Mouse (Mus musculus) cerebellum, postnatal 10 days (tissue): ENCODE measurements around the gene Npnt.

Source experiments
- DNase-seq, 2 experiments: peaks; one replicate each; pipeline ENCODE4 v3.0.0; 2021; ENCODE audit warnings: mixed read lengths in 2 of 2

Npnt gene

DNA sequence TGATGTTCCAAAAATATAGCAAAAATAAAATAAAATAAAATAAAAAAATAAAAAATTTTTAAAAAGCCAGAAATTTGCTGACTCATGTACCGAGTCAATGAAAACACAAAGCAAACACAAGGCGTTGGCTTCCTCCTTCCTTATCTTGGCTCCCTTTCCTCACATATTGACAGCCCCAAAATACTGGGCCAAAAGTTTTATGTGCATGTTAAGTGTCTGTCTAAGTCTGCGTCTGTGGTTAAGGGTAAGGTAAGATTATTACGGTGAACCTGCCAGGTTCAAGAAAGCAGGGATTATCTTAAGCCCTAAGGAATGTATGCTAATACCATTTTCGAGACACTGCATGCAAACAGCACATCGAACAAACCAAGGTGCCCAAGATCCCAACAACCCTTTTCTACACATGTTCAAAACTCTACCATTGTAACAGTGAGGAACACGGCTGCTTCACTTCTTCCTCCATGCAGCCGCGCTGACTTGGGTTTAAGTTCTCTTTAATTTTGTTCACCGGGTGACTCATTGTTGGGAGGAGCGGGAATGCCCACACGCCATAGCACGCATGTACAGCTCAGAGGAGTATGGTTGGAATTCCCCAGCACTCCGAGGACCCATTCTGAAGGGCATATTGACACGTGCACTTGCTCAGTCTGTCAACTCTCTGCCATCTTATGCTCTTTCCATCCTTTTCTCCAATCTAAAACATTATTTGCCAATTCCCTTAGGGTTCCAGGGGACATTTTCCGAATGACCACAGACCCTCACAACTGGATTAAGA is 62.8 kb downstream of the Npnt start:
- no peak for DNase-seq

DNA sequence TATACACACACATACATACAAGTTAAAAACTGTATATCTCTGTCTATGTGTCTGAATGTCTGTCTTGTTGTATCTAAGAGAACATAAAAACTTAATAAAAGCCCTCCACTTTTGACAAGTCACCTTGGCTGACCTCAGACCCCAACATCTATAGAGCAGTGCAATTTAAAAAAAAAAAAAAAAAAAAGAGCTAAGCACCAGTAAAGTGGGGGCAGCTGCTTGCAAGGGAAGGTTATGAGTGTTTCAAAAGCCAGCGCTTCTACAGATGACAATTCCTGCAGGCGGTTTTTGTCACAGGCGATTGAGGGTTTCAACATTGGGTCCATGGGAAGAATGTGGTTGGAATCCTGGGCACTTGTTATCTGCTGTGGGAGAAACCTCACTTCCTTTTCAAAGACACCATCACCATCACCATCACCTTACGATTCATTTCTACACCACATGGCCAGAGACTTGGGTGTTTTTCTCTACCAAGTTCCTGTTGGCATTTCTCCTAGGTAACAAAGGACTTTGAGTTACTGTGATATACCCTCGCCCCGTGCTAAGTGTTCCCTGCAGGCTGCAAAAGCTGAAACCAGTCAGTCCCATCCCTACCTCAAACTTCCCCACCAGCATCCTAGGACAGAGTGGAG is 63.6 kb downstream of the Npnt start:
- DNase-seq = no peak

DNA sequence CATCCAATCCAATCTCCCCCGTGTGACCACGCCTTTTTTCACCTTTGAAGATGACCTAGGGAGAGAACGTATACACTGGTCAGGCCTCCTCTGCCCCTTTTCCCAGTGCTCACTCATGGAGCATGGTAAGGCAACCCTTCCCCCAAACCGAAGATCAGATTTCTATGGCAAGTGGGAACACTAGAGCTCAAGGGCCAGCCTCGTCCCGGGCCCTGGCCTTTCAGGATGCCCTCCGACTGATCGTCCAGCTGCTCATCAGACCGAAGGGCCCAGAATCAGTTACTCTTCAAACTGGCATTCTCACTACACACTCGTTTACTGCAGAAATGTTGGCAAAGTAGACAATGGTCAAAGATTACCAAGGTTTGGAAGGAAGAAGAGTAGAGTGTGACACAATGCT is 65.6 kb downstream of the Npnt start:
- no peak for DNase-seq

DNA sequence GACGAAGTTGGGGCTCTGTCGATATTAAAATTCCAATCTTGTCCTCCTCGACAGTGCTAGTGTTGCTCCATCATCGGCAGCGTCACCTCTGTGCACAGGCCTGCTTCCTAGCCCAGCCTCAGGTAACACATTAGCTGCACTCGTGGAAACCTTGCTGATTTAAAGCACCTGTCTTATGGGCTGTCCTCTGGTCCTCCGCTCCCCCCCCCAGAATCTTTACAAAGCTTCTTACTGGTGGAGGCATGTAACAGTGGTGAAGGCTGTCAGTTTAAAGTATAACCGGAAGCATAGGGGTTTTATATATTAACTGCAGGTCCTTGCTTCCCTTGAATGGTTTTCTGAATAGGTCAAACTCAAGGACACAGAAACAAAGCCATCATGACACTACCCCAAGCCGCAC is 66.8 kb downstream of the Npnt start:
- DNase-seq = no peak

DNA sequence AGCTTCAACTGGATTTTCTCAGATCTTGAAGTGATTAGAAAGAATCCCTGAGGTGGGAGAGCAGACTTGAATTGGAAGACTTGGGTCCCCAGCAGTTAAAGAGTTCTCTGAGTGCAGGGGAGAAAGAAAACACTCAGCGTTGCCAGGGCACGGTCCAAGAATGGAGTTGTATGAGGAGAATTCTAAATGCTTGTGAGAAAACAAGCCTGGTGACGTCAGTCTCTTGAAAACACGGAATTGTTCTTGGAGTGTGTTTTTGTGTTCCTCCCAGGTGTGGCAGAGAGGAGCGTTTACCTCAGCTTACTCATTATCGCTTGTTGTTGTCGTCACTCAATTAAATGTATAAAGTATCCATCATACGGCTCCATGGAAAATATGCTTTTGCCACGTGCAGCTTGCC is 69.3 kb downstream of the Npnt start:
- DNase-seq = no peak

DNA sequence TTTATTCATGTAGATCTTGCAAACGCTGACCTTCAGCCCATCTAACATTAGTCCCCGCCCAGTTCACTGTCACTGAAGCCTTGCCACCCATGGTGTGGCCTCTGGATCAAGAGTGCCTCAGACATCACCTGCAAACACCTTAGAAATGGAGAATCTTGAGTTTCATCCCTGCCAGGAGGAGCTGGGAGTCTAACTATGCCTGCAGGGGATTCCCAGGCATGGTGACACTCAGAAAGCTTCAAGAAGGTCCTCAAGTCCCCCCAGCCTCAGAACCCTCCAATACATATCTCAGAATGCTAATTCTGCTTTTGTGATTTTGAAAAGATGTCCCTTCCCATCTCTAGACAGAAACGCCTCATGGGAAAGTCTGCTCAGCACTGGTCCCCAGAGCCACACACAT is 69.7 kb downstream of the Npnt start:
- DNase-seq = no peak

DNA sequence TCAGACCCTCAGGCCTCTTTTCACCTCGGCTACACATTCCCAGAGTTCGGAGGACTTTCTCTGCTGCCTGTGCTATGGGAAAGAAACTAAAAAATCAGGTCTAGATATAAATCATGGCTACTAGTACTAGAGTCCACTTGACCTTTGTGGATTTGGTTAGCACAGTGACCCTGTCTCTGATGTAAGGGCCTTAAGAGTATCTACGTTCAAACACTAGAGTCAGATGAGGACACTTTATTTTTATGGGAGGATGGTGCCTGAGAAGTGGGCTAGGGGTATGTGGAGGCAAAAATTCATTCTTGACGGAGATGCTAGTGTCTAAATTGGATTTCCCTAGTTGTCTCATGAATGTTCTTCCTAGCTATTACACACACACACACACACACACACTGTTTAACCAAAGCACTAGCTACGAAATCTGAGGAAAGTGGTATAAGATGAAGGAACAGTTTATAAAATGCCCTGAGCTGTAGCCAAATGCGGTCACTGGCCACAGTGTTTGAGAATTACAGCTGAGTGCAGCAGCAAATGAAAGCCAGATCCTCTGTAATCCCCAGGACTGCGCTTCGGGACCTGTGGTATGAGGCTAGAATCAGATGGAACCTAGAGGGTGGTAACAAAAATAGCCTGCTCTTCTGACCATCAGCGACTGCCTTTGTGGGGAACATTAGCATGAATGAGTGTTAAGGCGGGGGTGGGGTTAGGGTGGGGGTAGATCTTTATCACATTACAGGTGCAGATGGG is 73.0 kb downstream of the Npnt start:
- DNase-seq = no peak

DNA sequence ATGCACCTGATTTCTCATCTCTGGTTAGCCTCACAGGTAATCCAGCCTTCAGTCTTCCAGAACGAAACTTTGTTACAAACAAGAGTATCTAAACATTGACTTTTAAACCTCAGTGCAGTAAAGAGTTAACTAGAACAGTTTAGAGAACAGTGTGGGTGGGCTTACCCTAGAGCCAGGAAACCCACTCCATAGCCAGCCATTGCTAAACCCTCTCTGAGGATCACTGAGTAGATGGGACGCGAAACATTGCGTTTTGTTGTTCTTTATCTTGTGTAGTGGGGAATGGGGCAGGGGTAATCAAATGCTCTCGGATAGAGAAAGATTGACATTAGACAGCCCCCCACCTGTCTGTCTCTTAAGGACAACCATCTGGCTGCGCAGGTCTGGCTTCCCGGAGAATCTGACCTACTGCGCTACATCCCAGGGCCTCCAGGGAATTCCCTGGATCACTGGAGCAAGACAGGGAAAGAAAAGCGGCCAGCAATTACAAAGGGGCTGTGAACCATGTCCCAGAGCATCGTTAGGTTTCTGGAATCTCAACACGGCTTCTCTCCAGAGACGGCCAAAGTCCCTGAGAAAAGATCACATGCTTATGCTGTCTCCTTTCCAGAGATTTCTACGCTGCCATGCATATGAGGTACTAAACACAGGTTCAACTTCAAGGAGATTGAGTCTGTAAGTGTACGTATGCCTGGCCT is 73.9 kb downstream of the Npnt start:
- DNase-seq = peak in 1 of 2 experiments; percentile 32

DNA sequence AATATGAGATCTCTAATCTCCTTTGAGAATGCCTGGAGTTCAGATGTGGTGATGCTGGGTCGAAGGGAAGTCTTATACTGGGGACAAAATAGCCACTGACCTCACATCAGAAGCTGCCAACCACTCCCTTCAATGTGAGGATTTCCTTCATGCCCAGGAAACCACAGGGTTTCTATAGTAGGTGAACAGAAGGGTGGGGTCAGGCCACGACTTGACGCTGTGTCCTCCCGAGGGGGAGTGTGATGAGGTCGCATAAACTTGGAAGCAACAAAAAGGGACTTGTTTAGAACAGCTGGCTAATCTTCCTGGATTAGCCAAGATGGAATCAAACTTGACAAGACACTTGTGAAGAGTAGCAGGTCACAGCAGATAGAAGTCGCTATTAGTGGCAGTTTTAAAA is 76.8 kb downstream of the Npnt start:
- no peak for DNase-seq

DNA sequence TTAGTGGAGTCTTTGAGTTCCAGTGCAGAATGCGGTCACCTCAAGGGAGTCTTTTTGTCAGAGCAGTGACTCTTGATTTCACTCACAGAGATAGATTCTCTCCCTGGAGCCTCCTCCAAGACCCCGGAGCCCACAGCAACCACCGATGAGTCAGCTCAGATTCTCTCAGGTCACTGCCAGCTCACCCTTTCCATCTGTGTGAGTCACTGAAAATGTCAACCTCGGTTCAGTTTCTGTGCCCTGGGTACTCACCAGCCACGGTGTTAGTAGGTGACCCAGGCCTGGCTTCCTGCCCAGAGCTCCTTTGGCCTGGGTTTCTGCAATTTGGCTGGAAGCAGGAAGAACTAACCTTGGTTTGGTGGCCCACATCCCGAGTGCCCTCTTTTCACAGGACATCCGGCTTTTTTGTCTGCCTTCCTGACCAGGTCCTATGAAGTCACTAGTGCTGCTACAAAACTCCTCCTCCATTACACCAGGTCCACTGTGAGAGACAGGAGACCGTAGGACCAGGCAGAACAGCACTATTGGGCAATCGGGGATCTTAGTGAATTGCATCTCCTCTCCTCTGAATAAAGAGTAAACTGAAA is 78.7 kb downstream of the Npnt start:
- peak; percentile 60 to 65 for DNase-seq

DNA sequence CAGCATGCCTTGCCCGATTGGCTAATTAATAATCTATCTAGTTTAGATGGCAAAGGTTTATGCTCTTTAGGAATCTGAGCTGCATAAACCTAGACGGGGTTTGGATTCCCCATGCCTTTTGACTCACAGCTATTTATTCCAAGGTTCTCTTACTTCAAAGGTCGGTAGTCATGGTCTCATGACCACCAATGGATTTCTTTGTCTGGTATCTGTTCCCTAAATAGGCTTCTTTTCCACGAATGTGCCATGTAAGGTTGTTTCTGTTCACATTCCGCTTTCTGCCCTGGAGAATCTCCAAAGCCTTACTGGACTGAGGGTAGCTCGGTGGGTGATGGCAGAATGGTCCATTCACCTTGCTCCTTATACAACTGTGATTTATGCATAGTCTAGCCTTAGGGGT is 80.0 kb downstream of the Npnt start:
- DNase-seq = no peak

DNA sequence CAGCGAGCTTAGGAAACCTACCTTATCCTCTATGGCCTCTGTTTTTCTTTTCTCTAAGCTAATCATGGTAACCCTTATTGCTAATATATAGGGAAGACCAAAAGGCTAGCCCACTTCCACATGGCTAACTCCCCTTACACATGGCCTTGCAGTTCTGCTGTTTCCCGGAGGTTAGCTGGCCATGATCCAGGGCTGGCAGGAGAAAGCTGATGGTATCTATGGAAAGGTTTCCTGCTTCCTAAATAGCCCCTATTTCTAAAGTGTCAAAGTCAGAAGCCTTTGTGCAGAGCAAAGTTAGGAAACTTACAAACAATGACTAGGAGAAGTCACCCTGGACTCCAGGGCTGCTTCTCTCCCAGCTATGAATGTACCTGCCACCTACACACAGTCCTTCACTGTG is 81.3 kb downstream of the Npnt start:
- DNase-seq = peak; percentile 39 to 56

DNA sequence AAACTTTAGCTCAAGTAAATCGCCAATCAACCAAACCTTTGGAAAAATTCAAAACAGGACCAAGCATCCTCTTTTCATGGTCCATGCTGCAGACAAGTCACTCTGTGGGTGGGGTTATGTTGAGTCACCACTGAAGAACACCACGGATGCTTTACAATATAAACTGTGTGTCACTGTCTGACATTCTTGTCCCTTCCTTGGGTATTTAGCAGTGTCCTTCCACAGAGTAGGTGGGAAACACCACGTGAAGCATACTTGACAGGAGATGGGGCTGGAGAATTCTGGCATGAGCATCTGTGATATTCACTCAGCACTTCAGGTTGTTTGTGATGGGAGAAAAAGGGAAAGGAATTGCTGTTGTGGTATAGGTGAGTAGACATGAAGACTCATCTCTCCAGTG is 83.1 kb downstream of the Npnt start:
- DNase-seq = no peak

DNA sequence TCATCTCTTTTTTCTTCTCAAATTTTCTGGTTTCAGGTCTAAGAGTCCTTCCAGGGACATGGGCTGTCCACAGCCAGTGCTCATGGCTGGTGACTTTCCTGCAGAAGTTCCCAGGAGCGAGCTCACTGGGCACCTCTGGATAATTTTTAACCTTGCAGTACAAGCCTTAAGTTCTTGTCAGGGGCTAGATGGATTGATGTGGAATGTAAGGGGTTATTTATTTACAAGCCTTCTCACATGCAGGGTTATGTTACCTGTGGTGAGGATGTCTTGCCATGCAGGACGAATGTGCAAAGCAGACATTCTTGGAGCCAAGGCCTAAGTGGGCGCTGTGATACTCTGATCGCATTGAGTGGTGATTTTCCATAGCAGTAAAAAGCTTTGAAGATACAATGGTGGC is 84.5 kb downstream of the Npnt start:
- DNase-seq = no peak

DNA sequence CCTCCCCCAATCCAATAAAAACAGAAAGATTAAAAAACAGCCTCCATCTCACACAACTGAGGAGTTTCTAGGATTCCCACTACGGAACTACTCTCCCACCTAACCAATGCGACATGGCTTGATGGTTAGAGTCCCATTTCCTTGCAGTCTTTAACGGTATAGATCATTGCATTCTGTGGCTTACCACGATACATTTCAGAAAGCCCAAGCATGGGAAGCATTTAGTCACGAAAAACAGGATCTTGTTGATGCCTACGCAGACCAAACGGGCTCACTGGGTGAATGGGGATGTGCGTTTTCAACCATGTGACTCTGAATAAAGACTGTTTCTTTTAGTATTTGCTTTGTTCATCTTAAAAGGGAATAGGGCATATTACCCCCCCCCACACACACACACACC is 85.1 kb downstream of the Npnt start:
- no peak for DNase-seq

DNA sequence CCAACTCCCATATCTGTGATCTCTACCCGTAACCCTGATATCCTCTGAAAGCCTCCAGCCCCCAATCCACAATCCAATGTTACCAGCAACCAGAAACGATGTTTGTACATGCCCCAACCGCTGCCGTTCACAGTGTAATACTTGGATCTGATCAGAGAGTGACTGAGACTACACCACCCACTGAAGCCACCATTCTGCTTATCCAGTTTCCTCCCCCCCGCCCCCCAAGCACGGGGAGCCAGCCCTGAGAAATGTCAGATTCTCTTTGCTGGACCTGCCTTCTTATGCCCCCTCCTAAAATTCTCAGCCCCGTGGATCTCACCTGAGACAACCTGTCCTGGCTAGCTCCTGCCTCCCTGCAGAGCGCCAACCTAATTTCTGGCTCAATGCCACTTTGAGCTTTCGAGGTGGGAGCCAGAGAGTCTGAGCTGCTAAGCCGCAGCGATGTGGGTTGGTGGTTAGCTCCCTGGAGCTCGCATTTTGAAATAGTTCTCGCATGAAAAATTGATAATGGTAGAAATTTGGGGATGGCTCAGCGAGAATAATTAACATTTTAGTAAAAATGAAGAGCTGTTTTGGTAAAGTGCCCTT is 85.7 kb downstream of the Npnt start:
- peak; percentile 57 to 60 for DNase-seq

DNA sequence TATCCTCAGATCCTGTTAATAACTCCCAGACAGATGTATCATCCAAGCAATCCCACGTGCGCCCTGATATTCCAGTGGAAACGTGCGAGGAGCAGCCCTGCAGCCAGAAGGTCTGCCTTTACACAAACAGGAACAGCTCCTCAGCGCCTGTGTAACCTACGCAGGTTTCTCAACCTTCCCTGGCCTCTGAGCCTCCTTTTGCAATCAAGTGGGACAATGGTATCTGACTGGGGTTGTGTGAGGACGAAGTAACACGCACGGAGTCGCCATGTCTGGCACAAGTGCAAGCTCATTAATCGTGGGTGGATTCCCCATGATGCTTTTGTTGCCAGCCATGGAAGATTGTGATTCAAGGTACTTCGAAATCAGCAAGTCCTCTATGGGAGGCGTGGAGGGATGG is 86.2 kb downstream of the Npnt start:
- peak; percentile 16 to 26 for DNase-seq

DNA sequence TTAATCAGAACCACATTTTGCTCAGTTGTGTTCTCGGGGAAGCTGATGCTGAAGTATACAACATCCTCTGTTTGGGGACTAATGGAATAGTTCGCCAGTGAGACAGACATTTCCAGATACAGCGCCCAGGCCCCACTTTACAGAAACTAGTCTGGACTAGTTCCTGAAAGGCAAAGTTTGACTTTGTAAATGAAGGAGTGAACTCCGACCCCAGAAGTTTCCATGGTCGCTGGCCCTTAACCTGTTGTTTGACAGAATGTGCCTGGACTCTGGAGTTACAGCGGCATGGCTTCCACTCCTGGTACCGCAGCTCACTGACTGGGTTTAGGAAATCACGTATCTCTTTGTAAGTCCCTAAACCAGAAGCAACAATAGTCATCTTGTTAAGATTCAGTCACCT is 89.3 kb downstream of the Npnt start:
- DNase-seq = no peak

DNA sequence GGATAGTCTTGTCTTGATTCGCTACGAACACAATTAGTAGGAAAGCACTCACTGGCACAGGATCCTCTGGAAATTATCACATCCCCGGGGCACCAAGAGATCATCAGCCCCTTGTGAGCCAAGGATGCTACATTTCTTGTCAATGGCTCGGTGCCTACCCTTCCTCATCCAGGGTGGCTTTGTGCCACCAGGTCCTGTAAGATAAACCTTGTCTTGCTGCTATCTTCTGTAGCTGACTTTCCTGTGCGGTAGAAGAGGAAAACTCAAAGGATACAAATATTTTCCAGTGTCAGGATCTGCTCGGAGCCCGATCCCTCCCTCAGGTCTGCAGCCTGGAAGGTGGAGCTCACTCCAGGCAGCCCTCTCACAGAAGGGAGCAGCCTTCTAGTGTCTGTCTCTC is 90.5 kb downstream of the Npnt start:
- peak in 1 of 2 experiments; percentile 11 for DNase-seq

DNA sequence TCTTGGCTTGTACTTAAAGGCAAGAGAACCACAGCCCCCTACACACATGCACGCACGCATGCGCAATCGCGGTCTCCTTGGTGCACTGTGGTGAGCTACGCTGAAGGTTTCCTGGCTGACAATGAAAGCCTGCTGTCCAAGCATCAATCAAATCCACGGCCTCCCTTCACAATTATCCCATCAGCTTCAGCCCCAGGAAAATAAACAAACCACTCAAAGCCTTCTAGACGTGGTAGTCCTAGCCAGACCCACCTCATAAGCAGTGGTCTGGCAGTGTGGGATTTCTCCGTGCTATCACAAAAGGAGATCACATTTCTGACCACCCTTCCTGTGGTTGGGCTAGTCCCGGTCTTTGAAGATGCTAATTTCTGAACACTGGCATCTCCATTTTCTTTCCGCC is 91.2 kb downstream of the Npnt start:
- peak; percentile 15 to 24 for DNase-seq

DNA sequence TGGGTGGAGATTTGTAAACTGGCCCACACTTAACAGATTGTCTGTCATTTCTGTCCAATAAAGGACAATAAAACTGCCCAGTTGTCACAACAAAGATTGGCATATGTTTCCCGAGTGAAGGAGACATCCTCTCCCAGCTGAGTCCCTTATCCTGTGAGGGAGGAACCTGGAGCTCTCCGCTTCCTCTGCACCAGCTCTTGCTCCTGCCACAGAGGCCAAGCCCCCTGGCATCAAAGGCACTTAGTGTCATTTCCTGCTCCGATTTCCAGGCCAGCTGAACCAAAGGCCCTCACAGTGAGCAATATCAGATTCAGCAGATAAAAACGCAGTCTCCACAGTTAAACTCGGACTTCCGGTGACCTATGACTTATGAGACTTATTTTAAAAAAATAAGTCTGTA is 93.4 kb downstream of the Npnt start:
- DNase-seq = no peak

DNA sequence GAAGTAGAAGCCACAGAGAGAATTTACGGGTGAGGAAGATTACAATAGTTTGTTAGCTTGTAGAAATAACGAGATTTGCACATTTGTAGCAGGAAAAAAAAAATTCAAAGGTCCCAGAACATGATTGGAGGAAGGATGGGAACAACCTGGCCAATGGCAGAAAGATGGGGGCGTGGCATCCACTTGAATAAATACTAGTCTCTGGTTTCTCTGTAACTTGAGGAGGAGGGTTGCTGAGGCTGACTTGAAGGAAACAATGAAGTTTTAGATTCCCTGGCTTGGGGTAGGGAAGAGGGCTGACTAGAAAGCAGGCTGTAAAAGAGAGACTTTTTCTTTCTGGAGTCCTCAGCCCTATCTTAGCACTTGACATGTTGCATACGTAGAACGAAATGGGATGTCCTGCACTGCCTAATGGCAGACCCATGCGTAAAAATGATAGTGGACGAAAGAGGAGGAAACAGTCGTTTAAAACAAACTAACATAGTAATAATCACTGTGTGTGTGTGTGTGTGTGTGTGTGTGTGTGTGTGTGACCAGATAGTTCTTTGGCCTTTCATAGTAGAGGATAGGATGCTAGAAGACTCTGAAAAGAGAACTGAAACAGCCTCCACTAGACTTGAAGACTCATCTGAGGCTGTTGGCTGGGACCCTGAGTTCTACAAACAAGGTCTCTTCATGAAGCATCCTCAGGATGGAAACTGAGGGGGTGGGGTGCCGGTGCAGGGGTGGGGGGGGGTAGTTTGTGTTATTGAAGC is 94.5 kb downstream of the Npnt start:
- DNase-seq = no peak
